Mouse (Mus musculus): ENCODE data around the gene Rxrb.
"Not testable (repeated sequence)": the region's sequence is repeated elsewhere in the genome, so short reads cannot be mapped to it uniquely, and the experiment has no call there.

The Rxrb gene

DNA sequence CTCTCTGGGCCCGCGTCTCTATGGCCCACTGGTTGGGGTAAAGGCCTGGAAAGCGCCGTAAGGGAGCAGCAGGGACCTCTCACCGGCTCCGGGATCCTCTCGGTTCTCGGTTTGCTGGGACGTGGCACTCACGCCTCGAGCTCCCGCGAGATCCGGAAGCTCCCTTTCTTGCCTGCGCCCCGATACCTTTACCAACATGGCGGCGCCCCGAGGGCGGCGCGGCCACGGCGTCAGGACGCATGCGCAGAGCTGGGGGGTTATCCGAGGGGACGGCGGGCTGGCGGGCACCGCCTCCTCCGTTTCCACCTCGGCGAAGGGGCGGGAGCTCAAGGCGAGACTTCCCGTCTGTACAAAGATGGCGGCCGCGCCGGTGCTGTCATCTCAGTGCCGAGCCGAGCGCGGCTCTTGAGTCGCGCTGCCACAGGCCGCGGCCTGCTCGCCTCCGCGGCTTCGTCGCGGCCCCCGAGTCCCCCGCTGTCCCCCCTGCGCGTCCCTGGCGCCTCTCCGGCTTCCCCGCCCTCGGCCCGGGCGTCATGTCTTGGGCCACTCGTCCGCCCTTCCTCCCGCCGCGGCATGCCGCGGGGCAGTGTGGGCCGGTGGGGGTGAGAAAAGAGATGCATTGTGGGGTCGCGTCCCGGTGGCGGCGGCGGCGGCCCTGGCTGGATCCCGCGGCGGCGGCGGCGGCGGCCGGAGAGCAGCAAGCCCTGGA lies at the start of gene Rxrb, which contains the start of gene Slc39a7:
Gene Rxrb, plus strand, starts transcription at position 348 of the 709 bp plus-strand sequence.
Gene Slc39a7, minus strand, starts transcription at position 218 of the 709 bp plus-strand sequence.
- peak; percentile 100 for DNase-seq (ENCODE audit: low read depth)

DNA sequence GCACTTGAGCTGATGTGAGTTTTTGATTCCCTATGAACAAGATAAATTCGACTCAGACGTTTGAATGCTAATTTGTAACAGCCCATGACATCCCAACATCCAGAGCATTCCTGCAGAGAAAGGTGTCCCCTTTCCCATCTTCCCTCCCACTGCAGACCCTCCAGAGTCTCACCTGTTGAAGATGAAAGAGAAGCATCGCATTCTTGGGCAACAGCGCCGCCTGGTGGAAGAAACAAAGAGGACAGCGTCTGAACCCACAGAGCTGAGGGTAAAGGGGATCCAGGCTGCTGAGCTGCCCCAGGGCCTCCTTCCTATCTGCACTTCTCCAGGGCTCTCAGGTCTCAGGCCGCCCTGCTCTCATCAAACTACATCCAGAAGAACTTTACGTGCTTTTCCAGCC lies 49.5 kb upstream of the Rxrb start:
- DNase-seq (ENCODE audit: low read depth) = peak; percentile 87

DNA sequence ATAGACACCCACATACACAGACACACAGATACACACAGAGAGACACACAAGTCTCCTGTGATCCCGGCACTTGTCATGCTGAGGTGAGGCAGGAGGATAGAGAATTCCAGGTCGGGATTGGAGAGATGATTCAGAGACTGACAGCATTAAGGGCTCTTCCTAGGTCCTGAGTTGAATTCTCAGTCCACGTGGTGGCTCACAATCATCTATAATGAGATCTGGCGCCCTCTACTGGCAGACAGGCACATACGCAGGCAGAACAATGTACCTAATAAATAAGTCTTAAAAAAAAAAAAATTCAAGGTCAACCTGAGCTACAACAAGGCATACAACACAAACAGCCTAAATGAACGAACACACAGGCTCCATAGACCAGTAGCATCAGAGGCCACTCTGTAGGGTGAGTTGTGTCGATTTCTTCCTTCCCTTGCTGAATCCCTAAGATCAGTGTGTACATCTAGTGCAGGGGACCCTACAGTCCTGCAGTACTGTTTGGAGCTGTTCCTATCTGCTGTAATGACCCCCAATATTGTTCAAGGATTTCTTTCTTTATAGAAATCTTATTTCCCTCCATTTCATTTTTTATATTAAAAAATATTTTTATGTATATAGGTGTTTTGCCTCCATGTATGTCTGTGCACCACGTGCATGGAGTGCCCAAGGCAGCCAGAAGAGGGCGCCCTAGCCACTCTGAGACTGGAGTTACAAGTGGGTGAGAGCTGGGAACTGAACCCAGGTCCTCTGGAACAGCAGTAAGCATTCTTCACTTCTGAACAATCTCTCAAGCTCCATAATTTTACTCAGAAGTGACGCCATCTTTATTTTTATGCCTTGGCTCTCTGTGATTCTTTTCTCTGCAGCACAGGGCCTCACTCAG lies 39.6 kb upstream of the Rxrb start:
- DNase-seq (ENCODE audit: low read depth) = peak; percentile 92

GRCm38 (mm10) chr17:33994959-33995358 lies 36.7 kb upstream of the Rxrb start:
- peak; percentile 49 for DNase-seq (ENCODE audit: low read depth)

GRCm38 (mm10) chr17:33995651-33996050 lies 36.0 kb upstream of the Rxrb start:
- no peak for DNase-seq (ENCODE audit: low read depth)

- not testable (repeated sequence) for DNase-seq (ENCODE audit: low read depth)
Measured at GRCm38 (mm10) chr17:33997025-33997424, 34.6 kb upstream of the Rxrb start.

DNA sequence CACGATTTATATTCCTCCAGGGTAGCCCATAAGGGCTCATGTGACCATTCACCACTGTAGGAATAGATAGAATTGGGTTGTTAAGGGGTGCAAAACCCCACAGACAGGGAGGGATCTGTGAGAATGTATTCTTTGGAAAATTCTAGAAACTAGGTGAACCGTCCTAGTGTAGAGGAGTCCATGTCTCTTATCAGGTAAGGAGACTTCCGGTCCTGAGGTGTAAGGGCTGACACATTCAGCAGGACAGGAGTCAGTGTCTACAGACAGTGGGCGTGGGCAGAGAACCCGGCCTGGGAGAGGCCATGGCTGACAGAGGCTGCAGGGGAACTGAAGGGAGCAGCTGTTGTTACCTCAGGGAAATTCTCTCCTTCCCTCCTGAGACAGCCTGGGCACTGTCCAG lies 32.9 kb upstream of the Rxrb start:
- DNase-seq (ENCODE audit: low read depth) = peak; percentile 76

DNA sequence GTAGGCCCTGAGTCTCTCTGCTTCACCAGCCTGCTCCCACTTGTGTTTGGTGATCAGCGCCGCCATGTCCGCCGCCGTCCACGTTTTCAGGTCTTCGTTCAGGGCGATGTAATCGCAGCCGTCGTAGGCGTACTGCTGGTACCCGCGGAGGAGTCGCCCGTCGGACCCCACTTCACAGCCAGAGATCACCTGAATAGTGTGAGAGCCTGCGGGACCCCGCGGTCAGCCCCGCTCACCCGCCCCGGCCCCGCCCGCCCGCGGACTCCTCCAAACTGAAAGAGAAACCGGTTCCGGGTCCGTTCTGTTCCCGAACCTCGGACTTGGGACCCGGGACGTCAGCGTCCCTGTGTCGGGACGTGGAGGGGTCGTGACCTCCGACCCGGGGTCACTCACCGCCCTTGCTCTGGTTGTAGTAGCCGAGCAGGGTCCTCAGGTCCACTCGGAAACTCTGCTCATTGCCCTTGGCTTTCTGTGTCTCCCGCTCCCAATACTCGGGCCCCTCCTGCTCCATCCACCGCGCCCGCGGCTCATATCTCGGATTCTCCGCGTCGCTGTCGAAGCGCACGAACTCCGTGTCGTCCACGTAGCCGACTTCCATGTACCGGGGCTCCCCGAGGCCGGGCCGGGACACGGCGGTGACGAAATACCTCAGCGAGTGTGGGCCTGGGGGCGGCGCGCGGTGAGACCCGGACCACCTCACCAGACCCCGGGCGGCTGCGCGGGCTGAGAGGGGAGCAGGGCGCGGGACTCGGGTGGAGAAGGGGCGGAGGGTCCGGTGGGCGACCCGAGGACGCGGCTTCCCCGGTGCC lies 32.1 kb upstream of the Rxrb start:
- peak; percentile 72 for DNase-seq (ENCODE audit: low read depth)

- DNase-seq (ENCODE audit: low read depth) = peak; percentile 99
Measured at GRCm38 (mm10) chr17:34000150-34000537, 31.5 kb upstream of the Rxrb start, which contains the start of gene H2-K1. Gene H2-K1, minus strand, starts transcription at chr17:34000347.

GRCm38 (mm10) chr17:34000796-34001195 lies 30.8 kb upstream of the Rxrb start:
- peak; percentile 52 for DNase-seq (ENCODE audit: low read depth)

- peak; percentile 82 for DNase-seq (ENCODE audit: low read depth)
Measured at GRCm38 (mm10) chr17:34003426-34003825, 28.2 kb upstream of the Rxrb start.

DNA sequence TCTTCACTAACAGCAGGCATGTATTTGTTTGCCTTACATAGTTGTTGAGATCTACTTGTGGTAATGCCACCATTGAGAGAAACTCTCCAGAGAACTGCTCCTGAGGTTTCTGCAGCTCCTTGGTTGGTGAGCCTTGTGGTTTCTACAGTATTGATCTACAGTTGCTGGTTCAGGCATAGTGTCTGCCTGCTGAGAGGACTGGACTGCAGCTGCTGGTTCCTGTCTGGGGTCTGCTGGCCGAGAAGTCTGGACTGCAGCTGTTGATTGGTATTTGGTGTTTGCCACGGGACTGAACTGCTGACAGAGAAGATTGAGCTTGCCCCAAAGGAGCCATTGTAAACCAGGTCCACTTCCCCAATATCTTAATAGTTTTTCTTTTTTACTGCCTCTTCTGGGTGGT lies 25.0 kb upstream of the Rxrb start:
- no peak for DNase-seq (ENCODE audit: low read depth)

- DNase-seq (ENCODE audit: low read depth) = no peak
Measured at GRCm38 (mm10) chr17:34010156-34010555, 21.5 kb upstream of the Rxrb start.

GRCm38 (mm10) chr17:34013436-34013835 lies 18.2 kb upstream of the Rxrb start:
- no peak for DNase-seq (ENCODE audit: low read depth)

- no peak for DNase-seq (ENCODE audit: low read depth)
Measured at GRCm38 (mm10) chr17:34021539-34022413, 9.8 kb upstream of the Rxrb start.

GRCm38 (mm10) chr17:34022414-34022783 lies 9.2 kb upstream of the Rxrb start:
- DNase-seq (ENCODE audit: low read depth) = no peak

DNA sequence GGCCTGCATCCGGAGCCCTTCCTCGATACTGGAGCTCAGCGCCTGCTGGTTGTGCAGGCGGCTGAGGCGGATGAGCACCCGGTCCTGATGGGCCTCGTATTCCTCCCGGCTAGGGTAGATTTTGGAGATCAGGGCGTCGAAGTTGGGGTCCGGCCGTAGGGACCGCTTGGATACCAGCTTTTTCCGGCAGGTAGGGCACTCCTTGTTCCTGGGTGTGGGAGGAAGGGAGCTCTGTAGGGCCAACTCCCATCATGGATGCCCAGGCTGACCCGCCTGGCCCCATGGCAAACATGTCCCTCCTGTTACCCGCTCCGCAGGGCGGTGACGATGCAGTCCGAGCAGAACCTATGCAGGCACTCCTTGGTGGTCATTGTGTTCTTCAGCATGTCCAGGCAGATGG lies 8.6 kb upstream of the Rxrb start:
- no peak for DNase-seq (ENCODE audit: low read depth)

- DNase-seq (ENCODE audit: low read depth) = no peak
Measured at GRCm38 (mm10) chr17:34023678-34024077, 7.9 kb upstream of the Rxrb start.

- DNase-seq (ENCODE audit: low read depth) = peak; percentile 93
Measured at GRCm38 (mm10) chr17:34024317-34024821, 7.2 kb upstream of the Rxrb start, which contains the start of gene Ring1. Gene Ring1, minus strand, starts transcription at chr17:34024680.

DNA sequence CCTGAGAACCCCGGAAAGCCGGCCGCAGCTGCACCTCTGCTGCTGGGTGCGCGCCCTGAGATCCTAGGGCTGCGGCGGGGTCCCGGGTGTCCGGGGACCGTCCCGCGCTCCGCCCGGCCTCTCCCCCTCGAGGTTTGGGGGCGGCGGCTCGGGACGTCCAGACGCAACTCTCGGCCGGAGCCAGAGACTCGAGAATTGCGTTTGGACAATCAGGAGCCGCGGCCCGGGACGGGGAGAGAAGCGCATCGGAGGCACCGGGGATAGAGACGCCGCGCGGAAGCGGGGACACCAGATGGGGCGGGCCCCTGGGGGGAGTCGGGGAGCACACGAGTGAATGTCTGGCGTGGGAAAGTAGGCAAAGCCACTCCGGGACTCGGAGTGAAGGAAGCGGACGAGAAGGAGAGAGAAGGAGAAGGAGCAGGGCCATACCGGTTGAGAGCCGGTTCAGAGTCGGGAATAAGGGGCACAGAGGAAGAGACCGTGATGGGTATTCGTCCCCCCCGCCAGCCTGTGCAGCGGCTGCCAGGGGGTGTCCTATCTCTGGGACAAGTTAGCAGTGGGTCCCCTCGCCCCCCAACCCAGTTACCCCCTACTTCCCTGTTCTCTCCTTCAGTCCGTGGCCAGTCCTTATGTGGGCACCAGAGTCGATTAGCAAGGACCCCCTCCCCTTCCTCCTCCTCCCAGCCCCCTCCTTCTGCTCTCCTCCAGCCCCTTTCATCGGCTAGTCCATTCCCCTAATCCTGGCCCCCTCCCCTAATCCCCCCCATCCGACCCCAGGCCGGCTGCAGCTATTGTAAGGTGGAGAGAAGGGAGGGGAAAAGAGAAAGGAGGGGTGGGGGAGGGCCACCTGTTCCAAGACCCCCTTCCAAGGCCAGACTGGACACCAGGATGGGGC lies 6.5 kb upstream of the Rxrb start:
- no peak for DNase-seq (ENCODE audit: low read depth)
